Mouse (Mus musculus): Measurements from ENCODE around the gene Zfp758.
"Not testable (repeated sequence)": the region's sequence is repeated elsewhere in the genome, so short reads cannot be mapped to it uniquely, and the experiment has no call there.

The Zfp758 gene

DNA sequence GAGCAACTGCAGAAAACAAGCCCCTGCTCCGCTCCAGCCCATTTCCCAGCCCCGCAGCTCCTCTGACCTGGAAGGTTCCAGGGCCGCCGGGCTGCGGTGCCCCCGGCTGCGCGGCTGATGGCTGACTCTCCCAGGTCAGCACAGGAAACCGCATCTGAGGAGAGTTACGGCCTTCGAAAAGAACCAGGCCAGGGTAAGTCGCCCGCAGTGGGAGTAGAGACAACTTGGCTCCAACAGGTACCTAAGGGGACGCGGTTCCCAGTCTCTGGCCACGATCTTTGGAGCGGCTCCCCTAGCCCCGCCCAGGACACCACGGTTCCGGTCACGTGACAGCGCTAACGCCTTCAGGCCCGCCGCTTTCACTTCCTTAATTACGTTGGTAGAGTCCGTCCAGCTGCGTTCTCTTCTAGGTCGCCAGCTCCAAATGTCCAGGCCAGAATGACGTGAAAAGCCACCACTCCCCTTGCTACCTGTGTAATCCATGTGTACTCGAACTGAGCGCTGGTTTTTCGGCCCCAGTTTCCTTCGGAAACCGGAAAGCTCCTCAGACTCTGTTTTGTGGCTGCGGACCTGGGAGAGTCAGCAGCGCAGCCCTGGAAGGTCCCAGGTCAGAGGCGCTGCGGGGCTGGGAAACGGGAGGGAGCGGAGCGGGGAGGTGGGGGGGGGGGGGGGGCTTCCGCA lies at the start of gene Zfp758, which contains the start of gene Zfp944:
TSS of gene Zfp758 (plus strand) at position 353 of the 681 bp plus-strand sequence.
TSS of gene Zfp944 (minus strand) at position 300 of the 681 bp plus-strand sequence.
- peak; percentile 69 to 73 for DNase-seq (ENCODE audit: low spot score in 2 of 2)

DNA sequence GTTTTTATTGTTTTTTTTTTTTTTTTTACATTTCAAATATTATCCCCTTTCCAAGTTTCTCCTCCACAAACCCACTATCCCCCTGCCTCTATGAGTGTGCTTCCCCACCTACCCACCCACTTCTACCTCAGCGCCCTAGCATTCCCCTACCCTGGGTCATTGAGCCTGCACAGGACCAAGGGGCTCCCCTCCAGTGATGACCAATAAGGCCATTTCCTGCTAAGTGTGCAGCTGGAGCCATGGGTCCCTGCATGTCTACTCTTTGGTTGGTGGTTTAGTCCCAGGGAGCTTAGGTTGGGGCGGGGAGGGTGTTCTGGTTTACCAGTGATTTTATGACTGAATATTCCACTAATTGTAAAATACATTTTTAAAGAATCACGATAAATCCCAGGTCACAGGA lies 47.0 kb upstream of the Zfp758 start:
- not testable (repeated sequence) for DNase-seq (ENCODE audit: low spot score in 2 of 2)

GRCm38 (mm10) chr17:22314730-22315226 lies 46.5 kb upstream of the Zfp758 start, which contains the start of gene CT030661.1:
TSS of gene CT030661.1 (minus strand) at chr17:22314837.
- peak; percentile 94 to 95 for DNase-seq (ENCODE audit: low spot score in 2 of 2)

DNA sequence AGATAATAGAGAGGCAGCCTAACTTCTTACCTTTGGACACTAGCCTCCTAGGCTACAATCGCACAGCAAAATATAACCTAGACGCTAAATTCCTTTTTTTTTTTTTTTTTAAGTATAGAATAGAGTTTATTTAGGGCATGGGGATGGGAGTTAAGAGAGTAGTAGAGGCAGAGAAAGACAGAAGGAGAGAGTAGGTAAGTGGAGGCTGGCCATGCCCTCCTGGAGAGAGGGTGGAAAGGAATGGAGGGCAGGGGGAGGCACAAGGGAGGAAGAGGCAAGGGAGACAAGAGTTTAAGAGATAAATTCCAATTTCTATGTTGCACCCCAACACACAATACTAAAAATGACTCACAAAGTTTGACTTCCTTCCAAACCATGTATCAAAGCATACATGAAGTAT lies 46.0 kb upstream of the Zfp758 start:
- DNase-seq (ENCODE audit: low spot score in 2 of 2) = not testable (repeated sequence)

GRCm38 (mm10) chr17:22352794-22353193 lies 8.5 kb upstream of the Zfp758 start:
- no peak for DNase-seq (ENCODE audit: low spot score in 2 of 2)

DNA sequence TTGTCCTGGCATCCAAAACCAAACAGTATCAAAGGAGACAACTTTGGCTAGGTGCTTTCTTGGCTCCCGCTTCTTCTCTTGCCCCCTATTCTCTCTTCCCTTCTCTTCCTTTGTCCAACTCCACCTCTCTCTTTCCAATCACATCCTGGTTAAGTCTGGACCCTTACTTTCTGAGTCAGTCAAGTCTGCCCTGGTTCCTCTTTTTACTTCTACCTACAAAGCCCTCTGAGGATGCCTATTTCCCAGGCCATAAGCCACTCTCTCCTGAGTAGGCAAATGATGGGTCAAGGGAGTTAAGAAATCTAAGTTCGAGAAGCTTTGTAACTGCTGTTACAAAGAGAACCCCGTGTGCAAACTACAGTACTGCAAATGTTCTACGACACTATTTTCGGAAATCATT lies 681 bp upstream of the Zfp758 start:
- DNase-seq (ENCODE audit: low spot score in 2 of 2) = no peak

DNA sequence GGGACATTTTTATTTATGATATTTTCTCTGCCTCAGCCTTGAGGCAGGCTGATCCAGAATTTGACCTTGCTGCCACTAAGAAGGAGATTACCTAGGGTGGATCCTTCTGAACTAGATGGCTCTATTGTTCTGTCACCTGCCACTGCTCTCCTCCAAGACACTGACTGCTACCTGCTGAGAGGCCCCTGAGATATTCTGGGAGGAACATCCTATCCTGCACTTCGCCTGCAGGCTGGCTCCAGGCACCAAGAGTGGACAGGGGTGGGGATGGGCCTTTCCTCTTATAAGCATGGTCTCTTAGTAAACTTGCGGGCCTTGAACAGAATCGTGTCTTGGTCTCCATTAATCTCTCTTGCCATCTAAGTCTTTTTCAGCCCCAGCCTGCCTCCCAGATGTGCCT lies 2.6 kb downstream of the Zfp758 start:
- no peak for DNase-seq (ENCODE audit: low spot score in 2 of 2)

GRCm38 (mm10) chr17:22410756-22411155 lies 49.5 kb downstream of the Zfp758 start:
- DNase-seq (ENCODE audit: low spot score in 2 of 2) = no peak

- DNase-seq (ENCODE audit: low spot score in 2 of 2) = peak in 1 of 2 experiments; percentile 37
Measured at GRCm38 (mm10) chr17:22417510-22417909, 56.3 kb downstream of the Zfp758 start.

DNA sequence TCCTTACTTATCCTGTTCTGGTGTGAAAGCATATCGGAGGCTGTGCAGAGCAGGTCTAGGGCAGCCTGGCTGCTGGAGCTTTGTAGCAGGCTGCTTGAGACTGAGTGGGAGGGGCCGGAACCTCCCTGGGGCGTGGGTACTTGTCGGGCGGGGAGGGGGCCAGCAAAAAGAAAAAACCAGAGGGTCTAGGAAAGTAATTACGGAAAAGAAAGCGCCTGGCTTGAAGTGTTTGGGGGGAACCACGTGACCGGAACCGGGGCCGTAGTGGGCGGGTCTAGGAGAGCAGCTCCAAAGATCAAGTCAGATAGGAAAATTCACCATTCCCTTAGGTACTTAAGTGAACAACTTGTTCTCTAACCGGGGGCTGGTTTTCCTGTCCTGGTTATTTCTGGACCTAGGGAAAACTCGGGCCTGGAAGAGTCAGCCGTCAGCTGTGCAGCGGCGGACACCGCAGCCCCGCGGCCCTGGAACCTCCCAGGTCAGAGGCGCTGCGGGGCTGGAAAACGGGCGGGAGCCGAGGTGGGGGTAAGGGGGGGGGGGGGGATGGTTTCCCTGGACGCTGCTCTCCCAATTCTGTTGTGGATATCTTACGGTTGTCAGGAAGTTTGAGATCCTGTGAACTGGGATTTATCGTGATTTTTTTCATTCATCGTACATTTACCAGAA lies 62.8 kb downstream of the Zfp758 start, which contains the start of gene Zfp946:
TSS of gene Zfp946 (plus strand) at position 271 of the 666 bp plus-strand sequence.
- peak; percentile 85 to 87 for DNase-seq (ENCODE audit: low spot score in 2 of 2)

- peak; percentile 10 to 13 for DNase-seq (ENCODE audit: low spot score in 2 of 2)
Measured at GRCm38 (mm10) chr17:22424636-22425354, 63.5 kb downstream of the Zfp758 start.
